Mouse (Mus musculus): ENCODE measurements at regions not wholly inside any gene's neighbourhood (a gene's known extent, or its start where the extent isn't known, plus 50 kb on each side); places are given as distances from the start of the nearest gene placed in this dataset.
"Not testable (repeated sequence)": the region's sequence is repeated elsewhere in the genome, so short reads cannot be mapped to it uniquely, and the experiment has no call there.

DNA sequence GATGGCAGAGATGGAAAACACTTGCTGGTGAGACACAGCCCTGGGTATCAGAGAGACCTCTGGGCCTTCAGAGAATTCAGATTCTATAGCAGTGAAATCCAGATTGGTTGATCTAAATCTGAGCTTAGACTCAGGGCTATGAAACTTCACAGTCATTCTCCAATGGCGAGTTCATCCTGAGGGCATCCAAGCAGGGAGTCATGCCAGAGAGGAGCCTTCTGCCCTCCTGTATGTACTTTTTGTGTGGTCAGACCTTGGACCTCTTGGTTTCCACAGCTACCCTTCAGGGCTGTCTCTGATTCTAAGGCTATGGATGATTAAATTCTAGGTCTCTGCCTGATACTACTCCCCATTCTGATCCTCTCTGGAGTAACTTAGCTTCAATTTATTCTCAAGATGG, 122.0 kb upstream of the Mettl15 start:
- no peak for DNase-seq (ENCODE audit: low spot score in 2 of 2)

DNA sequence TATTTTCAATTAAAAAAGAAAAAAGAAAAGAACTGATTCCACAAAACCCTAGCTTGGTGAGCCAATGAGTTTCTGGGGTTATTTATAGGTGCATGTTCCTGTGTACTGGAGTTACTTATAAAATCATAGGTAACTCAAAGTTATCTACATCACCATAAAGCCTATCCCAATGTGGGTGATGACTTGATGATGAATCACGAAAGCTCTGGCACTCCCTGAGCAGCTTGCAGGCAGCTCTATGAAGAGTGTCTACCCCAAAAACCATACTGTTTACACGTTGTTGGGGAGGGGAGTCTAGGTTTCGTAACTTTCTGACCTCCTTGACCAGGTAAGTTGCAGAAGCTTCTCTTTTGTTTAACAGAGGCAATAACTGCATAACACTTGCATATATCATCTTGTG, 123.7 kb upstream of the Mettl15 start:
- no peak for DNase-seq (ENCODE audit: low spot score in 2 of 2)

- DNase-seq (ENCODE audit: low spot score in 2 of 2), result no peak
Measured at GRCm38 (mm10) chr2:109406591-109407079, 126.1 kb upstream of the Mettl15 start.

- no peak for DNase-seq (ENCODE audit: low spot score in 2 of 2)
Measured at GRCm38 (mm10) chr2:109420098-109420497, 139.6 kb upstream of the Mettl15 start.

DNA sequence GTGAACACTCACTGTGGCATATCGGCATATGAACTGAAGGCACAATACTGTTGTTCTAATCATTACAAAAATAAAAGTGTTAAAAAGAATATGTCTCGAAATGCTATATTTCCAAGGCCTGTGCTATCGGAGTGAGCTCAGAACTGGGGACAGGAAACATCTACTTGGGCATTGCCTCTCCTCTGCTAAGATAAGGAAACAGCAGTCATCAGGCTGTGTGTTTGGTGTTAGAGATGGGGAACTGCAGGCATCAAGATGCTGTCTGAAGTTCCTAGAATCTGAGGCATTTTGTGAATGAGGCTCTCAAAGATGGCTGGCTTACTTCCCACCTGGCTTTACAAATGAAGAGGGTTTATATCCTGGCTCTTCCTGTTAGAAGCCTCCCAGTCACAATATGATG, 150.6 kb upstream of the Mettl15 start:
- no peak for DNase-seq (ENCODE audit: low spot score in 2 of 2)

DNA sequence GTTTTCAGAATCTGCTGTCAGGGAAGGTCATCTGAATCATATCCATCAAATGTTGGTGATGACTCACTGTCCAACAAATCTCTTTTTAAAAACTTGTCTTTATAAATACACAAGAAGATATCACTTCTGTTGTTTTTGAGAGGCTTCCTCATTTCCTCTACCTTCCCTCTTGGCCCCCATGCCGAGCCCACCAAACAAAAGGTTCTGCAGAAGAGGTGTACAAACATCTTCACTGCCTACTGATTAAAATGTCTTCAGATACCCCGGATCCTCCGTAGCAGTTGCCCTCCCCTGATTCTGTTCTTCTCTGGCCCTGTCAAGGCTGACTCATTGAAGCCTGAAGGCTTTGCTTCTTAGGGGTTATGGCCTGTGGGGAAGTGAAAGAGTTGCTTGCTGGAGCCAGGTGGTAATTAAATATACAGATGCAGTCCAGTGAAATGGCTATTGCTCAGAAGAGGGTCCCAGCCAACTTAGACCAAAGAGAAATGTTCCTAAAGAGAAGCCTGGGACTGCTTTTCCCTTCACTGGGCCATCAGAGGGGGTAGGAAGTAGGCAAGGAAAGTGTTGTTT, 162.1 kb upstream of the Mettl15 start:
- DNase-seq (ENCODE audit: low spot score in 2 of 2), result no peak

DNA sequence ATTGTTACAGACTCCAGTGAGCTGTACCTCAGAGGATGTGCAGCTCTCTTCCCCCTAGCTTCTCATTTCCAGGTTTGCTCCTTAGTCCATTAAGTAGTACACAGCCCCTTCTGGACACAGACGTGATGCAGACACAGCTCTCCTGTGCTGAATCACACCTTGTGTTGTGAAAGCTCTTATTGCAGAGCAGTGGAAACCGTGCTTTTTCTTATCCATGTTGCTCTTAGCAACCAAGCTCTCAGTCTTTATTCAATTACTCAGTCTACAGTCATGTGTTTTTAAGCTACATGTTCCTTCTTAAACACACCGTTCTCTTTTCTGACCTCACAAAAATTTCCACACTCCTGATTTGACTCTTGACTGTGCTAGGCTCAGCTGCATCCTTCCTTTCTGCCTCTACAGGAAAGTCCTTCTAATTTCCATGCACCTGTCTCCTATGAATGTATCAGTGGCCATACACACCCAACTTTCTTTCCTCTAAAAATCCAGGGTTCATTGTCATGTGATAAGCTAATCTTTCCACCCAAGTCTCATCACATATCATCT, 163.0 kb upstream of the Mettl15 start:
- DNase-seq (ENCODE audit: low spot score in 2 of 2), result no peak

GRCm38 (mm10) chr2:109462246-109462645, 181.7 kb upstream of the Mettl15 start:
- DNase-seq (ENCODE audit: low spot score in 2 of 2), result not testable (repeated sequence)

DNA sequence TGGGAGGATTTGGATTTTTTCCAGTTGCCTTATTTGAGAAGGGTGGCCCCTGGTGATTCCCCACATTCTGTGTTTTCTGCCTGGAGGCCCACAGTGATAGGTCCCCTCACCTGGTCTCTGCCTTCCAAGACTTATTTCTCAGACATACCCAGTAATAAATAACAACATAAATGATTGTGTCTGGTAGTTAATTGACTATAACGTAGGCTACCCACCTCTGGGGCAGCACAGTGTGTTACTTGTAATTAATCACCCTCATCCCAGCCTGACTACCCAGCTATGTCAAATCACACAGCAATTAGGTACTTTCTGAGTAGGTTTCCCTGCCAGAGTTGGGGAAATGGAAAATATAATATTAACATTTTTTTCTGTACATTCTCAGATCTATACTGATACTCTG, 190.2 kb upstream of the Bdnf start:
- no peak for DNase-seq (ENCODE audit: low spot score in 2 of 2)

GRCm38 (mm10) chr2:109487591-109487990, 186.9 kb upstream of the Bdnf start:
- DNase-seq (ENCODE audit: low spot score in 2 of 2), result no peak

DNA sequence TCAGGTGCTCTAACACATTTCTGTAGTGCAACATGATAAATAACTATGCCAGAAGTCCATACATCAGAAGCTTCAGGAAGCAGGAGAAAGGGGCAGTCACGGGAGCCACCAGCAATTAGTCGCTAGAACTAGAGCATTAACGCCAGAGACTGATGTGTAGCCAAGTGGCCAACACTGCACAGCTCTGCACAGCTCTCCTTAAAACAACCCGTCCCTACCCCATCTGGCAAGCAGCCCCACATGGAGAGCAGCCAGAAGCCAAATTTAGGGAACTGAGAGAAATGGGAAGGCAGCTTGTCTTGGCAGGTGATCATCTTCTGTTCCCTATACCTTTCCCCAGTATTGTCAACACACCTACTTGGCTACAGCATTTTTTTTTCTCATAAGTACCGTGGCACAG, 172.3 kb upstream of the Bdnf start:
- no peak for DNase-seq (ENCODE audit: low spot score in 2 of 2)

- no peak for DNase-seq (ENCODE audit: low spot score in 2 of 2)
Measured at GRCm38 (mm10) chr2:109504906-109505305, 169.6 kb upstream of the Bdnf start.

GRCm38 (mm10) chr2:109510070-109510979, 164.2 kb upstream of the Bdnf start:
- no peak for DNase-seq (ENCODE audit: low spot score in 2 of 2)

- no peak for DNase-seq (ENCODE audit: low spot score in 2 of 2)
Measured at GRCm38 (mm10) chr2:109511142-109511541, 163.4 kb upstream of the Bdnf start.

GRCm38 (mm10) chr2:109519261-109519660, 155.2 kb upstream of the Bdnf start:
- no peak for DNase-seq (ENCODE audit: low spot score in 2 of 2)

- no peak for DNase-seq (ENCODE audit: low spot score in 2 of 2)
Measured at GRCm38 (mm10) chr2:109520471-109520870, 154.0 kb upstream of the Bdnf start.

DNA sequence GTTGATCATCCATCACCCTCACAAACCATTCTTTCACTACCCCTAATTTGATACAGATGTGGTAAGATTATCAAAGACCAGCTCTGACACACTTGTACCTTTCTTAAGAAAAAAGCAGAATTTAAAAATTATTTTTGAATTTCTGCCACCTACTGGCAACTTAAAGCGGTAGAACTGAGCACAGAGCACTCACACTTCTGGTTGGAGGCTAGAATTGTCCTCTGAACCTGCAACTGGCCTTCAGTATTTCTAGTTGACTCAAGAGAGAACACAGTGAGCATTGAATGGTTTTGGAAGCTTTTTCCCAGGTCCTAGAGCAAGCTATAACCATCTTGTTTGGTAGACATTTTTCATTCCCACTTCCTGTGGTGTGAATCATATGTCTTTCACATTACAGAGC, 135.0 kb upstream of the Bdnf start:
- DNase-seq (ENCODE audit: low spot score in 2 of 2), result no peak

- no peak for DNase-seq (ENCODE audit: low spot score in 2 of 2)
Measured at GRCm38 (mm10) chr2:109546486-109547115, 127.9 kb upstream of the Bdnf start.

DNA sequence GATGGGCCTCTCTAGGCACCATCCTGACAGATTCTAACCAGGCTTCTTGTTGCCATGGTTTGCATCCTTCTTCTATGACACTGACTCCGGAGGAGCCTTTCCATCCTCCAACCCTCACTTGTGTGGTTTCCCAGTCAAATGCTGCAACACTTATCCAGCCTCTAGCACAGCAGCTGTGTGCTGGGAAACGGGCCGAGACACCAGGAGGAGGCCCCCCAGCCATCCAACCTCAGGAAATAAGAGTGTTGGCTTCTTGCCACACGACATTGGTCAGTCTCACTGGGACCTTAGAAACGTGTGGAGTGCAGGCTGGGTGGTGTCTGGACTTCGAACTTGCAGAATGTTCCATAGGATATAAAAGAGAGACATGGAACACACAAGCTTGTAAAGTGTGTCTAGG, 119.9 kb upstream of the Bdnf start:
- DNase-seq (ENCODE audit: low spot score in 2 of 2), result peak in 1 of 2 experiments; percentile 47

DNA sequence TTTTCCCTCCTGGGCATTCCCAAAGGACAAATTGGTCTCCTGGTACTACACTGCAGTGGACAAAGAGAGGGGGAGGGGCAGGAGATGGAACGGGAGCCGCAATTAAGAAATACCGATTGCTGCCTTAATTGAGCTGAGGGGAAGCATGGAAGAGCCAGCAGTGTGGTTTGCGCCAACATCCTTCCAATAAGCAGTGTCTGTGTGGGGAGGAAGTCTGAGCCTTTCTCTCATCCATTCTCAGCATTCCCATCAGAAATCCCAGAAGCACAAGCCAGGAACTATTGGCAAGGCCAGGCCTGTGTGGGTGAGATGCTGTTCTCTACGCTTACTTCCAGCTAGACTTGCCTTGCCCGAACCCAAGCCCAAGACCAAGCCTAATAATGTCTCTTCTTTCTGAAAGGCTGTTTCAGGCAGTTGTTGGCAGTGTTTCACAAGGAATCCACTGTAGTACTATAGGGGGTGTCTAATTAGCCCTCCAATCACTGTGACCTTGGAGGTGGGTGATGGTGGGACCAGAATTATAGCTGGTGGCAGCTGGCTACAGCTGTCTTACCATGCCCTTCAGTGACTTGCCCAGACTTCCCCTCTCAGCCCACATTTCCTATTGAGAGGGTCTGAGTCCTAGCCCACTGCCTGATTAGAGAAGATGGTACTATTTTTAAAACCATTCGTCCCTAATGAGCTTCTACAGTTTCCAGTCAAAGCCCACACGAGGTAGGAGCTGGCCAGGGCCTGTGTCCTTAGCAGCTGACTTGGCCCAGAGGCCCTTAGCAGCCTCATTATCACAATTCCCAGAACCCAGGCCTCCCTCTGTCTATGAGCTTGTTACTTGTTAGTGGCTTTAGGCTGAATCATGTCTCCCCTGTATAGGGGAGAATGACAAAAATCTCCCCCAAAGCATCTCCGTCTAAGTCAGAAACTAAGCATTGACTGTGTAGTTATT, 115.1 kb upstream of the Bdnf start:
- peak in 1 of 2 experiments; percentile 8 for DNase-seq (ENCODE audit: low spot score in 2 of 2)

GRCm38 (mm10) chr2:109562996-109563395, 111.5 kb upstream of the Bdnf start:
- no peak for DNase-seq (ENCODE audit: low spot score in 2 of 2)

All from gastrocnemius, postnatal 4 days (tissue).